Mouse (Mus musculus) hindbrain, embryonic 13.5 days (tissue): ENCODE measurements at regions not wholly inside any gene's neighbourhood (a gene's known extent, or its start where the extent isn't known, plus 50 kb on each side); places are given as distances from the start of the nearest gene placed in this dataset.
"Not testable (repeated sequence)": the region's sequence is repeated elsewhere in the genome, so short reads cannot be mapped to it uniquely, and the experiment has no call there.

Source experiments
- ATAC-seq: fragments of 200-750 bp; cut with Nextera tagmentation; 2 replicates; pipeline ENCODE4 v1.8.0; 2017; ENCODE audit warnings: moderate TSS enrichment; ENCODE audit not compliant: low FRiP score
- H3K27ac ChIP-seq: fragments of 300-500 bp; sonication (generic); 2 replicates; pipeline ENCODE4 v1.5.1; 2015; ENCODE audit warnings: inconsistent platforms, mild to moderate bottlenecking, moderate library complexity
- H3K27me3 ChIP-seq: fragments of 300-500 bp; sonication (generic); 2 replicates; pipeline ENCODE4 v1.6.1; 2015; ENCODE audit warnings: mild to moderate bottlenecking, inconsistent platforms
- H3K36me3 ChIP-seq: fragments of 300-500 bp; sonication (generic); 2 replicates; pipeline ENCODE4 v1.6.1; 2015; ENCODE audit warnings: mild to moderate bottlenecking, inconsistent platforms
- H3K4me1 ChIP-seq: fragments of 300-500 bp; sonication (generic); replicated peaks from 2 replicates; pipeline ENCODE4 v1.6.1; 2015; ENCODE audit warnings: inconsistent platforms
- H3K4me2 ChIP-seq: fragments of 300-500 bp; sonication (generic); 2 replicates; pipeline ENCODE4 v1.6.1; 2015; ENCODE audit warnings: inconsistent platforms, mild to moderate bottlenecking, moderate library complexity
- H3K4me3 ChIP-seq: fragments of 300-500 bp; sonication (generic); 2 replicates; pipeline ENCODE4 v1.5.1; 2015; ENCODE audit warnings: mild to moderate bottlenecking, inconsistent platforms
- H3K9ac ChIP-seq: fragments of 300-500 bp; sonication (generic); 2 replicates; pipeline ENCODE4 v1.6.1; 2015; ENCODE audit warnings: mild to moderate bottlenecking, inconsistent platforms
- H3K9me3 ChIP-seq: fragments of 300-500 bp; sonication (generic); 2 replicates; pipeline ENCODE4 v1.6.1; 2016; ENCODE audit warnings: inconsistent platforms
- WGBS: fragments of 180-500 bp; shearing (Covaris S2); methylation state at CpG from one replicate; pipeline ENCODE4 v1.1.7; 2015; 5-methylcytosine and 5-hydroxymethylcytosine counted together

DNA sequence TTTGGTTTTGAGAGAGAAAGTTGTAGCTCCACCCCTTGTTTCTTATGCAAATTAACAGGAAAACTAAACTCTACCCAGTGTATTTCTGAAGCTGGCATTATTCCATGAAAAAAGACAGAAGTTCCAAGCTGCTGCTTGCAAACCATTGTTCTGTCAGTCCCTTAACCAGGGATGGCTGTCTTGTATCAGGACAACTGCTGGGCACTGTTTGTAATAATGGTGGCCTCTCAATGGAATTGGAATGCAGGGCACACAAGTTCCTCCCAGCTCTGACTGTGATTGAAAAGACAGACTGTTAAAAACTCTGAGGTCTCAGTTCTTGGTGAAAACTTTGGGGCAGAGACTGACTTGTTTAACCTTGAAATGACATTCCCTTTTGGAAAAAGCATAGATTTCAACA, 516.0 kb upstream of the Fam241a start:
- H3K9me3 ChIP-seq = no peaks in the 10 kb centered on the region
- H3K4me2 ChIP-seq = no peak overlapping the region
- H3K9ac ChIP-seq = no peak overlapping the region
- no peak for ATAC-seq
- H3K4me3 ChIP-seq = no peak overlapping the region
- no peaks in the 10 kb centered on the region for H3K4me1 ChIP-seq
- H3K36me3 ChIP-seq = no peaks in the 10 kb centered on the region
- no peak overlapping the region for H3K27ac ChIP-seq
- H3K27me3 ChIP-seq = no peaks in the 10 kb centered on the region

DNA sequence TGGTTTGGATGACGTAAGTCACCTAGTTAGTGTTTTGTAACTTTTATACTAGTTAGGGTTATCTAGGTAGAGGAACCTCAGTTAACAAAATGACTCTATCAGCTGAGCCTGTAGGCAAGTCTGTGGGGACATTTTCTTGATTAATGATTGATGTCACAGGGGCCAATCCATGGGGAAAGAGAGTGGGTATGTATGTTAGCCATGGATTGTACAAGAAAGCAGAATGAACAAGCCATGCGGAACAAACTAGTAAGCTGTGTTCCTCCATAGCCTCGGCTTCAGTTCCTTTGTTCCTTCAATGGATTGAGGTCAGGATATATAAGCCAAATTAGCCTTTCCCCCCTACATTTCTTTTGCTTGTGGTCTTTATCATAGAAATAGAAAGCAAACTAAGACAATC, 498.7 kb upstream of the Fam241a start:
- no peak overlapping the region for H3K27ac ChIP-seq
- no peak overlapping the region for H3K4me2 ChIP-seq
- H3K27me3 ChIP-seq = no peaks in the 10 kb centered on the region
- H3K9me3 ChIP-seq = no peaks in the 10 kb centered on the region
- H3K36me3 ChIP-seq = no peaks in the 10 kb centered on the region
- no peak overlapping the region for H3K9ac ChIP-seq
- H3K4me3 ChIP-seq = no peak overlapping the region
- ATAC-seq = no peak
- WGBS = 75% methylated on average over 3 of the region's 3 CpGs
- H3K4me1 ChIP-seq = no peaks in the 10 kb centered on the region

DNA sequence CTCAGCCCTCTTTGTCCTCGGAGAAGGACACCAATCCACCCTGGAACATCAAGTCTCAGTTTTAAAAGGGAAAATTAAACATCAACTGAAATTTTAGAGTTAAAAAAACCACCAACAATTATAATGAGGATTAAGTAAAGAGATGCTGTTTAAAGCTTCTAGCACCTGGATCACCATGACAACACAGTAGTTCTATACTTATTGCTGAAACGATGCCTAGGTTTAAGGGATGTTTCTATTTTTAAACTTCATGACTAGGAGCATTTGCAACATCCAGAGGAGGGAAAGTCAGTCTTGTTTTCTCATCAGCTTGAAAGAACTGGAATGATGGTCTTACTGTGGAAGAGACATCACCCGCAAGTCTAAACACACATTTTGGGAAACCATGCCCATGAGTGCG, 484.5 kb upstream of the Fam241a start:
- Histone ChIP-seq H3K36me3 (no peaks in the 10 kb centered on the region), H3K4me3 (no peak overlapping the region), H3K4me2 (no peak overlapping the region), H3K4me1 (no peaks in the 10 kb centered on the region), H3K27ac (no peak overlapping the region), H3K27me3 (no peaks in the 10 kb centered on the region), H3K9ac (no peak overlapping the region), H3K9me3 (no peaks in the 10 kb centered on the region)
- ATAC-seq = no peak
- 89% methylated on average over 4 of the region's 4 CpGs for WGBS

DNA sequence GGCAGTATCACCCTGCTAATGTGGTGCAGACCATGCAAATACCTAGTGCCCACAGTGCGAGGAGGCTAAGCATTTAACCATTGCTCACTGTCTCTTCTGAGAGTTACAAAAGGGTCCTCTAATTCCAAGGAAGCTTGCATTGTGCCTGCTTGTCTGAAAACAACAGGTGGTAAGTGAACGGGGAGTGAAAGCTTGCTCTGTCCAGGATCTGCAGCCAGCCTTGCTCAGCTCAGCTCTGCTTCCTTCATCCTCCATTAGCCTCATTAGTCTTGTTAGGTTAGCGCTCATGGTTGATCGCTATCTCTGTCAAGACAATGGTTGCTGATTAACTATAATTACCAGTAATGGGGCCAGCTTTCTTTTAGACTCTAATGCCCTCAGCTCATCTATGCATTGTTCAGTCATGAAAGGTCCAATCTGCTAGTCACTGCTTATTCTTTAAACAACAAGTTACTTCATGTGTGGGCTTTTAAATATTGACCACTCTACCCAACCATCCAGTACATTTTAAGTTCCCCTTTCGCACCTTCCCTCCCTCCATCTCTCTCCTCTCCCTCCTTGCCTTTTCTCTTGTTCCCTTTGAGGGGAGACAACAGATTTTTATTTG, 473.5 kb upstream of the Fam241a start:
- Histone ChIP-seq H3K27me3 (no peaks in the 10 kb centered on the region), H3K27ac (no peak overlapping the region), H3K4me1 (peaks cover 6% of the 10 kb centered on the region; the same call in 1 of the 2 replicates), H3K9ac (no peak overlapping the region), H3K36me3 (no peaks in the 10 kb centered on the region), H3K4me2 (no peak overlapping the region), H3K9me3 (no peaks in the 10 kb centered on the region), H3K4me3 (no peak overlapping the region)
- 16% methylated on average over 5 of the region's 5 CpGs for WGBS
- no peak for ATAC-seq

DNA sequence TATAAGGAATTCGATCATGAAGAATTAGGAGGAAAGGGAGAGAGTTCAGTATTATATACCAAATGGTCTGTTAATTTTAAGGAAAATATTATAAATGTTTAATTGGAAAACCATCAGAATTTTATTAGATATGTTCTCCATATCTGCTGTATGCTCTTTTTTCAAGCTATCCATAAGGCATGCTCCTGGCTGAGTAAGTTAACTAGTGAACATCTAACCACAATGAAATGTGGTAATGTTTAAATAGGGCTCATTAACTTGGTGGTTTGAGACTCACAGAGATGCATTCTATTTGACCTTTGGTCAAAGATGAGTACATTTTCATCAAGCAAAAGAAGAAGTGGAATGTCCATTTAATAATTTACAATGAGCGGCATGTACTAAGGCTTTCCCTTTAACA, 466.2 kb upstream of the Fam241a start:
- H3K4me2 ChIP-seq = no peak overlapping the region
- no peaks in the 10 kb centered on the region for H3K9me3 ChIP-seq
- H3K27me3 ChIP-seq = no peaks in the 10 kb centered on the region
- H3K27ac ChIP-seq = no peak overlapping the region
- H3K9ac ChIP-seq = no peak overlapping the region
- H3K36me3 ChIP-seq = no peaks in the 10 kb centered on the region
- H3K4me3 ChIP-seq = no peak overlapping the region
- ATAC-seq = no peak
- WGBS = 93% methylated on average over 2 of the region's 2 CpGs
- no peaks in the 10 kb centered on the region for H3K4me1 ChIP-seq

DNA sequence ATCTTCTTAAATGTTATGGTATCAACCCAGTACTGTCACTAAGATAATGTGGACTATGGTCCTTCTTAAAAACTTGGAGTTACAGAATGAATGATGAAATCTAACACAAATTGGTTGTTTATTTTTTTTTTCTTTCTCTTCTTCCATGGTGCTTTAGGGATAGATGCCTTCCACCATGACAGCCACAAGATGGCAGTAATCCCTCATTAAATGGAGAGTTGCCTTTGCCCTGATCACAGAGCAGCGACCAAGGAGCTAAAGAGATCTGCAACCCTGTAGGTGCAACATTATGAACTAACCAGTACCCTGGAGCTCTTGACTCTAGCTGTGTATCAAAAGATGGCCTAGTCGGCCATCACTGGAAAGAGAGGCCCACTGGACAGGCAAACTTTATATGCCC, 453.0 kb upstream of the Fam241a start:
- not testable (repeated sequence) for H3K4me3 ChIP-seq, H3K4me2 ChIP-seq, H3K36me3 ChIP-seq, H3K9ac ChIP-seq, H3K9me3 ChIP-seq, H3K4me1 ChIP-seq, H3K27me3 ChIP-seq, H3K27ac ChIP-seq
- ATAC-seq = peak; percentile 82
- WGBS = 11% methylated on average over 2 of the region's 2 CpGs

DNA sequence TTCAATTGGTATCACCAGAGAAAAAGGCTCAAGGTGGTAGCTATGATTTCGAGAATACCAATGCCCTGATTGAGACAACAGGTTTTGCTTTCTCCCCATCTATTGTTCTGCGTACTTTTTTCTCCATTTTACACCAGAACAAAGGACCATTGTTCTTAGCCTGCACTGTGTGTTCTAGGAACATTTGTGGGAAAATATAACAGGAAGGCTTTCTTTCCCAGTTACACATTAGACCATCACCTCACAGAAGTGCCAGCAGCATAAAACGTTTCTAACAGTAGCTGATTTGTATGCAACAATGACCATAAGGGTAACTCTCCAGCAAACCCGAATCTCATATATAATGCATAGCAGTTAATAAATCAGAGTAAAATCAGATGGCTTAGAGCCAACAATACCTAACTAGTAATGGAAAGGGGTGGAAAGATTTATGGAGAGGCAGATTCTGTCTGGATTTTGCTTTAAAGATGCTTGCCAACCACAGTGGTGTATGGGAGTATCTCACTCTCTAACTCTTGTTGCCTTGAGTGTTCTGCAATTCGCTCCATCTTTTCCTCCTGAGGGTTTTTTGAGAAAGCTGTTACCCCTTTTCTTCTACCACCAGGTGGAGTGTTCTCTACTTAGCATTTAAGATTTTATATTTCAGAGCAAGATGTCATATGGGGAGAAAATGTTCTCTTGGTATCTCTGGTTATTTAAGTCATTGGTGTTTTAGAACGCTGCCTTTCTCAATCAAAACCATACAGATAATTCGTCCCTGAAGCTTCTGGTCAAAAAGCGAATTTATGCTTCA, 451.9 kb upstream of the Fam241a start:
- no peak overlapping the region for H3K9ac ChIP-seq
- H3K27ac ChIP-seq = no peak overlapping the region
- ATAC-seq = no peak
- 64% methylated on average over 8 of the region's 8 CpGs for WGBS
- H3K27me3 ChIP-seq = 0 out of 2 replicates have a peak, but pooled peaks cover 3% of the 10 kb centered on the region
- no peaks in the 10 kb centered on the region for H3K36me3 ChIP-seq
- no peak overlapping the region for H3K4me2 ChIP-seq
- H3K4me3 ChIP-seq = no peak overlapping the region
- H3K9me3 ChIP-seq = no peaks in the 10 kb centered on the region
- no peaks in the 10 kb centered on the region for H3K4me1 ChIP-seq

DNA sequence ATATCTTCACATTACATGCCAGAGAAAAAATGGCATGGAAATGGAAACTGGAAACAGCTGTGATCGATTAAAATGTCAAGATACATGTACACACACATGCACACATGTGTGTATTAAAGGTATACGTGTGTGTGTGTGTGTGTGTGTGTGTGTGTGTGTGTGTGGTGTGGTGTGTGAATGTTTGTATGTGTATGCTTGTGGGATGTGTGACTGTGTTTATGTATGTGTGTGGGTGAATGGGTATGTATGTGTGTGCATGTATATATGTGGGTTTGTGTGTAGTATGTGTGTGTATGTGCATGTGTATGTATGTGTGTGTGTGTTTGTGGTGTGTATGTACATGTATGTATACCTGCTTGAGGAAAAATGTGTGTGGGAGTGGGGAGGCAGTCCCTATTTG, 441.4 kb upstream of the Fam241a start:
- WGBS = 65% methylated on average over 2 of the region's 2 CpGs

DNA sequence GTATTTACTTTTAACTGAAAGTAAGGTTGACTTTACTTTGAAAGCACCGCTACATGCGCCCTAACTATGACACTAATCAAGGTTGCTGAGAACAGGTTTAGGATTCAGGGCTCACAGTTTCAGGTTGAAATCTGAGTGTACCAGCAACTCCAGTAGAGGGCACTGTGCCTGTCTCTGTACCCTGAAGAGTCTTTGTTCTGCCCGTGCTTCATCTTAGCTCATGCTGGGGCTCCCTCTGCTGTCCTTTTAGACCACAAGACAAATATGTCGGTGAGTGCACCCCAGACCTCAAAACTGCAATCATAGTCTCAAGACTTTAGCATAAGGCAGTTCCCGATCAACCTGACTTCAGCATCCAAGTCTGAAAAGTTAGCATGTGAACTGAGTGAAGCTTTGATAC, 440.9 kb upstream of the Fam241a start:
- no peaks in the 10 kb centered on the region for H3K9me3 ChIP-seq
- no peaks in the 10 kb centered on the region for H3K4me1 ChIP-seq
- H3K4me2 ChIP-seq = no peak overlapping the region
- no peaks in the 10 kb centered on the region for H3K36me3 ChIP-seq
- peak; percentile 88 for ATAC-seq
- H3K27me3 ChIP-seq = no peaks in the 10 kb centered on the region
- no peak overlapping the region for H3K9ac ChIP-seq
- H3K4me3 ChIP-seq = no peak overlapping the region
- 33% methylated on average over 5 of the region's 5 CpGs for WGBS
- no peak overlapping the region for H3K27ac ChIP-seq

More for the DNA sequence above, 441.4 kb upstream of the Fam241a start:
- no peaks in the 10 kb centered on the region for H3K4me1 ChIP-seq
- H3K9me3 ChIP-seq = no peaks in the 10 kb centered on the region
- H3K9ac ChIP-seq = no peak overlapping the region
- H3K27me3 ChIP-seq = no peaks in the 10 kb centered on the region
- H3K27ac ChIP-seq = no peak overlapping the region
- 0 out of 2 replicates have a peak, but pooled peaks have one; percentile 54 for ATAC-seq
- H3K36me3 ChIP-seq = no peaks in the 10 kb centered on the region
- no peak overlapping the region for H3K4me3 ChIP-seq
- no peak overlapping the region for H3K4me2 ChIP-seq

DNA sequence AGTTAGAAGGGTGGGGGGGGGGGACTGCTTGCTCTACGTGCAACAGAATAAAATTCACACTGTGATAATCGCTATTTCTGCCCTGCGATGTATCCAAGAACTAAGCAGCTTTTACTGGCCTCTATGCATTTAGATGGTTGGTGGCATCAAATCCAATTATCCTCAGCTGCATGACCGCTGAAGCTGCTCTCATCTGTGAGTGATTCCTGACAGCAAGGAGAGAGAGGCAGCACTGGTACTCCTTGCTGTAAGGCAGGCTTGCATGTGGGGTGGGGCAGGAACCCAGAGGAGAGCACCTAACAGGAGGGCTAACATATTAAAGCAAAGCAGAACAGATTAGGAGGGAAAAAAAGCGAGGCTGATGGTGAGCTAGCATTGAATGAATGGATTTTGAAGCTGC, 431.6 kb upstream of the Fam241a start:
- Histone ChIP-seq H3K9me3 (no peaks in the 10 kb centered on the region), H3K36me3 (no peaks in the 10 kb centered on the region), H3K27me3 (no peaks in the 10 kb centered on the region), H3K4me2 (no peak overlapping the region), H3K9ac (no peak overlapping the region), H3K4me3 (no peak overlapping the region), H3K27ac (no peak overlapping the region), H3K4me1 (peaks cover 6% of the 10 kb centered on the region; the same call in 1 of the 2 replicates)
- no peak for ATAC-seq
- WGBS = 63% methylated on average over 5 of the region's 5 CpGs

DNA sequence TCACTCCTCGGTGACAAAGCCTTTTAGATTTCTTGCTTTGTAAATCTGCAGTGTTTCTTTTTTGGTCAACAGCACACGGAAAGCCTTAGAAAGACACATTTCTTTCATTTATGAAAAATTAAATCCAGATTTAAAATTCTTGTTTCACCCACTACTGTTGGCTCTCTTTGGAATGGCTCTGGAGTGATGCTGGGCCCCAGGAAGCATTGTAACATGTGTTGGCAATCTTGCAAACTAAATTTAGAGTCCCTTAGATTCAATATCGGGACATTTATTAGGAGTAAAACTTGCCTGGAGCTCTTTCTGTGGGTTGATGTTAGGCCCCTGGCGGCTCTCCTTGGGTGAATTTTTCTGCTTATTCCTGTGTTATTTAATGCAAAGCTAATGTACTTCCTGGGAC, 405.2 kb upstream of the Fam241a start:
- Histone ChIP-seq H3K27me3 (no peaks in the 10 kb centered on the region), H3K36me3 (no peaks in the 10 kb centered on the region), H3K4me2 (no peak overlapping the region), H3K9ac (no peak overlapping the region), H3K4me3 (no peak overlapping the region), H3K4me1 (no peaks in the 10 kb centered on the region), H3K27ac (no peak overlapping the region), H3K9me3 (no peaks in the 10 kb centered on the region)
- 88% methylated on average over 4 of the region's 4 CpGs for whole genome bisulfite sequencing
- no peak for ATAC-seq

DNA sequence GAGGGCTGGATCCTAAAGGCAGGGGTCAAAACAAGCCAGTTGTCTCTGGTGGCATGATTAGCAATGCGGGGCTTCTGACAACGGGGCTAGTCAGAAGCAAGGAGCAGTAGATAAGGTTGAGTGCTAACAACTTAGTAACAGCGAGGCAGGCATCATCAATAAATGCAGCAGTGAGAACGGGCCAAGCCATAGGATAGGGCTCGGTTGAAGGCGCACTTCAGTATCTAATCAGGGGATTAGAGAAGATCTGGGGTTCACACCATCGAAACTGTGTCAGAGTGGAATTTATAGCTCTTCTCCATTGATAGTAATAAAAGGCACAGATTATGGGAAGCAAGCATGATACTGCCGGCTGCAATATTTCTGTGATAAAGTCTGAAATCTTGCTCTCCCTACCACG, 402.0 kb upstream of the Fam241a start:
- Histone ChIP-seq H3K27me3 (no peaks in the 10 kb centered on the region), H3K9me3 (0 out of 2 replicates have a peak, but pooled peaks cover 2% of the 10 kb centered on the region), H3K27ac (no peak overlapping the region), H3K4me1 (no peaks in the 10 kb centered on the region), H3K4me2 (no peak overlapping the region), H3K36me3 (no peaks in the 10 kb centered on the region), H3K4me3 (no peak overlapping the region), H3K9ac (no peak overlapping the region)
- 86% methylated on average over 9 of the region's 9 CpGs for WGBS
- ATAC-seq = no peak

DNA sequence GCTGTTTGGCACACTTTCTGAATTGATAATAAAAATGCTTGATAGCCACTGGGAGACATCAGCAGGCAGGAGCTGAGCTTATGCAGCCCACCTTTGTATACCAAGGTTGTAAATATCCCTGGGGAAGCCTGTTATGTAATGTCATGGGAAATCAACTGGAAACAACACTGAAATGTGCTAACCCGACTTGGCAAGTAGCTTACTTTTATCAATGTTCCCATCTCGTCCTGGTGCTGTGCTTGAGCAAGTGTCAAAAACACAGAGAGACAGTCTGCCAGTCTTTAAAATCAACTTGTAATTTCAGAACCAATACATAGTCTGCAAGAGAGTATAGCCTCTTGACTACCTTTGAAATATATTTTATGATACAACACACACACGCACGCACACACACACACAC, 391.7 kb upstream of the Fam241a start:
- Histone ChIP-seq H3K9ac (no peak overlapping the region), H3K27ac (no peak overlapping the region), H3K27me3 (no peaks in the 10 kb centered on the region), H3K36me3 (no peaks in the 10 kb centered on the region), H3K4me1 (no peaks in the 10 kb centered on the region), H3K9me3 (no peaks in the 10 kb centered on the region), H3K4me3 (no peak overlapping the region), H3K4me2 (no peak overlapping the region)
- 78% methylated on average over 4 of the region's 4 CpGs for WGBS
- ATAC-seq = no peak
